Mouse (Mus musculus) myocyte (in vitro differentiated cells): ENCODE measurements at regions not wholly inside any gene's neighbourhood (a gene's known extent, or its start where the extent isn't known, plus 50 kb on each side); places are given as distances from the start of the nearest gene placed in this dataset.

Source experiments
- CEBPB ChIP-seq: IDR thresholded peaks from 2 replicates; pipeline ENCODE4 v1.6.1; 2011; ENCODE audit warnings: mild to moderate bottlenecking, moderate library complexity; ENCODE audit not compliant: poor library complexity, insufficient read depth, severe bottlenecking
- E2F4 ChIP-seq: IDR thresholded peaks from one replicate; pipeline ENCODE4 v1.6.1; 2011; ENCODE audit warnings: mild to moderate bottlenecking, control low read depth, moderate library complexity; ENCODE audit not compliant: insufficient read depth
- MAX ChIP-seq: IDR thresholded peaks from one replicate; pipeline ENCODE4 v1.6.1; 2011; ENCODE audit warnings: low read depth, mild to moderate bottlenecking, control low read depth
- MYOD1 ChIP-seq, 3 experiments: IDR thresholded peaks; one replicate each; pipeline ENCODE4 v1.6.1; 2011; ENCODE audit warnings: control low read depth in 2 of 3, low read depth in 2 of 3, mild to moderate bottlenecking in 2 of 3, moderate library complexity in 1 of 3; ENCODE audit not compliant: insufficient read length in 2 of 3, control insufficient read depth in 1 of 3
- MYOG ChIP-seq, 3 experiments: IDR thresholded peaks; one replicate each; pipeline ENCODE4 v1.6.1; 2011; ENCODE audit warnings: control low read depth in 2 of 3, low read depth in 2 of 3, mild to moderate bottlenecking in 2 of 3; ENCODE audit not compliant: insufficient read length in 2 of 3, control insufficient read depth in 1 of 3, insufficient read depth in 1 of 3
- POLR2A ChIP-seq: IDR thresholded peaks from one replicate; pipeline ENCODE4 v1.6.1; 2011; ENCODE audit warnings: low read depth, mild to moderate bottlenecking, control low read depth, moderate library complexity; ENCODE audit not compliant: insufficient read length
- POLR2AphosphoS2 ChIP-seq: IDR thresholded peaks from one replicate; pipeline ENCODE4 v1.6.1; 2011; ENCODE audit warnings: low read depth, control low read depth; ENCODE audit not compliant: insufficient read length
- REST ChIP-seq: IDR thresholded peaks from one replicate; pipeline ENCODE4 v1.6.1; 2011; ENCODE audit warnings: mild to moderate bottlenecking, control low read depth, moderate library complexity; ENCODE audit not compliant: insufficient read depth, insufficient read length
- SRF ChIP-seq: IDR thresholded peaks from one replicate; pipeline ENCODE4 v1.6.1; 2011; ENCODE audit warnings: low read depth; ENCODE audit not compliant: control insufficient read depth, insufficient read length
- TCF12 ChIP-seq: IDR thresholded peaks from one replicate; pipeline ENCODE4 v1.6.1; 2011; ENCODE audit warnings: mild to moderate bottlenecking, control low read depth; ENCODE audit not compliant: poor library complexity, insufficient read depth, severe bottlenecking
- USF1 ChIP-seq: IDR thresholded peaks from one replicate; pipeline ENCODE4 v1.6.1; 2011; ENCODE audit warnings: low read depth, mild to moderate bottlenecking, control low read depth, moderate library complexity

DNA sequence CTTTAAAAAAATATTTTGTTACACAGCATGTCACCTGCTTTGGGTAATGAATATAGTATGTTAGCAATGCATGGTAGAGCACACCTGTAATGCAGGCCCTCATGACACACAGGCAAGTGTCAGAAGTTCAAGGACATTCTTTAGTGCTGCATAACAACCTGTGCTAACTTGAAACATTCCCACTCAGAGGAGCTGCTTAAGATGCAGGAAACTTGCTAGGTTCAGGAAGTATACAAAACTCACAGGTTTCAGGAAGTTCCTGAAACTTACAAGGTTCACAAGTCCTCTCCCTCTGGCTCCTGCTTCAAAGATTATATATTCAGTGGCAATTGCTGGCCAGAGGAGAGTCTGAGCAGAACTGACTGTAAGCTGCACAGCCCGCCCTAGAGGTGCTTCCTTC lies 73.0 kb downstream of the Tmco5 start:
- TF ChIP-seq POLR2A (no peak), USF1 (no peak), CEBPB (no peak), MYOG (IDR thresholded peaks at IDR 0.05; ENCODE audit: control insufficient read depth in 1 of 3, insufficient read depth in 1 of 3, insufficient read length in 2 of 3, low read depth in 2 of 3) (no peak), POLR2AphosphoS2 (no peak), TCF12 (no peak), REST (no peak), MAX (no peak), MYOD1 (IDR thresholded peaks at IDR 0.05; ENCODE audit: control insufficient read depth in 1 of 3, insufficient read length in 2 of 3, low read depth in 2 of 3) (no peak), SRF (no peak), E2F4 (no peak)
